Mouse (Mus musculus) olfactory bulb, adult 2 months (tissue): ENCODE results near the gene Ccdc24. TPM values are rescaled to one million over a fixed set of nuclear protein-coding genes. Genes with fewer than 3 reads are reported as not detected.

Experiments used
- H3K27ac ChIP-seq: fragments of 200-500 bp; 2 replicates; pipeline ENCODE4 v1.5.1; 2012; ENCODE audit warnings: low read depth, low read length; ENCODE audit not compliant: insufficient read depth
- H3K4me1 ChIP-seq: fragments of 200-500 bp; 2 replicates; pipeline ENCODE4 v1.6.1; 2012; ENCODE audit warnings: low read length; ENCODE audit not compliant: control insufficient read depth, insufficient read depth
- H3K4me3 ChIP-seq: fragments of 200-500 bp; 2 replicates; pipeline ENCODE4 v1.5.1; 2012; ENCODE audit warnings: mild to moderate bottlenecking, low read depth, low read length, moderate library complexity; ENCODE audit not compliant: insufficient read depth
- CTCF ChIP-seq: fragments of 200-500 bp; IDR thresholded peaks from 2 replicates; pipeline ENCODE4 v1.5.1; 2012; ENCODE audit warnings: low read depth, mild to moderate bottlenecking, low read length, moderate library complexity; ENCODE audit not compliant: insufficient read depth
- POLR2A ChIP-seq: fragments of 200-500 bp; IDR thresholded peaks from 2 replicates; pipeline ENCODE4 v1.6.1; 2012; ENCODE audit warnings: mild to moderate bottlenecking, low read depth, low read length, moderate library complexity; ENCODE audit not compliant: insufficient read depth
- WGBS: fragments of 180-500 bp; shearing (Covaris S2); methylation state at CpG from one replicate; pipeline ENCODE4 v1.1.7; 2018; 5-methylcytosine and 5-hydroxymethylcytosine counted together
- polyA plus RNA-seq: library from polyadenylated mRNA; stranded (reverse); fragments of >200 nt; gene quantifications from 2 replicates; pipeline ENCODE4 v1.2.4, GENCODE M21; 2012; ENCODE audit warnings: low replicate concordance; ENCODE audit not compliant: missing spikeins, insufficient read depth, insufficient read length

The Ccdc24 gene
- polyA plus RNA-seq, 1 experiment, result not detected

DNA sequence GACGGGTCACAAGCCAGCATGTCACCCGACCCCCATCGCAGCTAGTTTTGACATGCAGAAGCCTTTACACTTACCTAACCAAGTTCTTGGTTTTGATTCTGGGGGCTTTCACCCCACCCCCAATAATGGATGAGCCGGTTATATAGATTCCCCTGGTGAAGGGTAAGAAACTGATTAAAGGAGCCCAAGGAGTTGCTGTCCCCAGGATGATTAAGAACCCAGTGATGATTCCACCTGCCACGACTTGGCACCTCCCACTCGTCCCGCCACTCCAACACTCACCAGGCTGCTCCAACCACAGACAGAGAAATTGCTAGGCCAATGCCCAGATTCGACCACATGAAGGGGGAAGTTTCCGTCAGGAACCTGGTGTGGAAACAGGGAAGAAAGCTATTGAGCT, 13.6 kb upstream of the Ccdc24 start:
- H3K4me1 ChIP-seq, result peaks cover 39% of the 10 kb centered on the region
- WGBS, result 72% methylated on average over 9 of the region's 9 CpGs
- H3K27ac ChIP-seq, result no peak overlapping the region
- H3K4me3 ChIP-seq, result peak overlapping the region; percentile 88
- TF ChIP-seq CTCF (no peak), POLR2A (no peak)

DNA sequence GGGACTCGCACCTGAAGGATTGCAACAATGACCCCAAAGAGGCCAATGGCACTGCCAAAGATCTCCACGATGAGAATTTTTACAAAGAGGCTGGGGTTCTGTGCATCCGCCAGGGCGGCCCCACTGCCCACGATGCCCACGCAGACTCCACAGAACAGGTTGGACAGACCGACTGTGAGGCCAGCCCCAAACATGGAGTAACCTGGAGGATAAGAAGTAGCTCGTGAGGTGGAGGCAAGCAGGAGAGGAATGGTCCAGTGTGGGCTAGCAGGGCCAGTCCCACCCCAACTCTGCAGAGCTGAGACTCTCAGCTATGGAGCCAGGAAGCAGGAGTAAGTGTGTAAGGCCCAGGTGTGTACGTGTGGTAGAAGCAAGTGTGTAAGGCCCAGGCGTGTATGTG, 12.7 kb upstream of the Ccdc24 start:
- 93% methylated on average over 10 of the region's 10 CpGs for WGBS
- Histone ChIP-seq H3K4me1 (peaks cover 40% of the 10 kb centered on the region), H3K4me3 (no peak overlapping the region), H3K27ac (no peak overlapping the region)
- TF ChIP-seq CTCF (no peak), POLR2A (no peak)

DNA sequence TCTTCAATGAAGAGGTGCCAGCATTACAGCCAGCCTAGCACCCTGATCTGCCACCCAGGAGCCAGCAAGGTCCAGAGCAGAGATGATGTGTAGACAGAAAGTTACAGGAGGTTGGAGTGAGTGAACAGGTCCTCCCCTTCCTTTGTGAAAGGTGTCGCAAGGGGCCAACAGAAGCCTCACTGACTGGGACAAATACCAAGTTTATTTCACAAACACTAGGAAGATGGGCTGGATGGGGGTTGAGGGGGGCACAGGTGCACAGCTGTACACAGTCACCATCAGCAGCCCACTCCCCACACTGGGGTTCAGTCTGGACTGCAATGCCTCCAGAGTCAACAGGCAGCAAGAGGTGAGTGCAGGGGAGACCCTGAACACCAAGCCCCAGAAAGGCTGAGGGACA, 11.8 kb upstream of the Ccdc24 start:
- Histone ChIP-seq H3K4me3 (0 out of 2 replicates have a peak overlapping the region, but pooled peaks have one; percentile 4), H3K4me1 (peaks cover 40% of the 10 kb centered on the region), H3K27ac (no peak overlapping the region)
- WGBS, result 88% methylated on average over 1 of the region's 1 CpGs
- no peak for TF ChIP-seq CTCF
- no peak for TF ChIP-seq POLR2A

DNA sequence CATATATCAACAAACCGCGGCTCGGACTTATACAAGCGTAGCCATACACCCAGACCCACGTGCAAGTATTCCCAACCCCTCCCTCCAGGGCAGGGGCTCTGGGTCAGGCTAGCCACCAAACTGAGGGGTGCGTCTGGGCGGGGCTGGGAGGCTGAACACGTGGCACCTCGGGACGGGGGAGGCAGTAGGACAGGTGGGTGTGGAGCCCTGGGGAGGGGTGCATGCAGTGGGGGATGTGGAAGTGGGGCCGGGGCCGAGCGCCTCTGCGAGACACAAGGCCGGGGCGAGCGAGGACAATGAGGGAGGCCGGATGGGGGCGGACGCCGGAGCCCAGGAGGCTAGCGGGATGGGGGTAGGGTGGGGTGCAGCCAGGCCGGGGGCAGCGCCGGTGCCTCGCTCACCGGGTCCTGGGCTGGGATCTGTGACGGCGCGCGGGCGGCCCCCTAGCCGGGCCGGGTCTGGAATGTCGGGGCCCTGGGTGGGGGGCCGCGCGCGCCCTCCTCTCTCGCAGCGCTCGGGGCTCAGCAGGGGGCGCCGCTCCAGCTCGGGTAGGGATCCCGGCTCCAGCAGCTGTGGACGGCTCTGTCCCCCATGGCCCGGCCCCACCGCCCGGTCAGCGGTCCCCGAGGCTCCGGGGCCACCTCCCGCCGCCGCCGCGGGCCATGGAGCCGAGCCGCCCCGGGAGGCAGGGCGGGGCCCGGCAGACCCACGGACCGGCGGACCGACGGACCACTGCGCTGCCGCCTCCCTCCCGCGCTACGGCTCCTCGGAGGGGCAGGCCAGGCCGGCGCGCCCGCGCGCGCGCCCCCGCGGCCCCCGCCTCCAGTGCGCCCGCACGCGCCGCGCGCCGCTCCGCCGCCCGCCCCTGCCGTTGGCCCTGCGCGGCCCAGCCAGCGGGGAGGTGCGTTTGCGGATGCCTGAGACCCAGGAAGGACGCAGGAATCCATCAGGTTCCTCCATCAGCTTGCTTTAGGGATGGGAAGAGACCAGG, 10.6 kb upstream of the Ccdc24 start, which contains the start of gene B4galt2:
Gene B4galt2 (minus strand): TSS at position 787 of the 991 bp plus-strand sequence.
- peak within 1 kb of the TSS; percentile 62; the same call in 1 of the 2 replicates for H3K27ac ChIP-seq
- peak within 1 kb of the TSS; percentile 87 for H3K4me3 ChIP-seq
- peaks cover 40% of the 10 kb centered on the region for H3K4me1 ChIP-seq
- TF ChIP-seq CTCF (no peak), POLR2A (no peak; the same call in 1 of the 2 replicates)
- 3% methylated on average over 100 of the region's 103 CpGs for WGBS

DNA sequence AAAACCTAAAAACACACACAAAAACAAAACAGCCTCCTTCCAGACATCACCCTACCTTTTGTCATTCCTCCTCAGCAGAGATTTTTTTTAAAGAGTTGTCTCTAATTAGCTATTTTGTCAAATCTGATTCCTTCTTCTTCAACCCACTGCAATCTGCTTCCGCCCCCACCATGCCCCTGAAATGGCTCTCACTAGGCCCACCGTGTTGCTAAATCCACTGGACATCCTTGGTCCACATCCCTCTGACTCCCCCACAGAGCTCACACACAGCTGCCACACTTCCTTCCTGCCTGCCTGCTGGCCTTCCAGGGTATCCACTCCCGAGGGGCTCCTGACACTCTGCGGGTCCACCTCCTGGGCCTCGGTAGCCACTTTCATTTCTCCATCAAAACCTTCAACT, 6.3 kb upstream of the Ccdc24 start:
- no peak overlapping the region for H3K4me3 ChIP-seq
- H3K27ac ChIP-seq, result no peak overlapping the region
- 73% methylated on average over 5 of the region's 5 CpGs for WGBS
- TF ChIP-seq CTCF (no peak), POLR2A (no peak)
- peaks cover 18% of the 10 kb centered on the region for H3K4me1 ChIP-seq

DNA sequence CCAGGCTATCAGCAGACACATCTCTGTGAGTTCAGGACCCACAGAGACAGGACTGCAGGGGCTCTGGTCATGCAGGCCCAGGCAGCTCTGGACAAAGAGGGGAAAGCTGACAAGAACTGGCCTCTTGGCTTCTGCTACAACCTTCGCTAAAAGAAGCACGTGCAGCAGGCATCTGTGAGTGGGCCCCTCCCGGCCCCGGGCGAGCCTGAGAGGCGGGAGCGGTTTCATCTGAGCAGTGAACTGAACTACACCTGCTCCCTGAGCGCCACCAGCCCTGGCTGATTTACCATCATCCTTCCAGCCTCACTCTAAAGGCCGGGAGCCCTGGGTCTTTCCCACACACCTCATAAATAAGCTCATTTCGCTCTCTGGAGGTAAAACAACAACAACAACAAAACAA, 5.9 kb upstream of the Ccdc24 start:
- H3K27ac ChIP-seq, result no peak overlapping the region
- 53% methylated on average over 10 of the region's 10 CpGs for WGBS
- no peak for TF ChIP-seq CTCF
- TF ChIP-seq POLR2A, result no peak
- H3K4me1 ChIP-seq, result peaks cover 16% of the 10 kb centered on the region
- no peak overlapping the region for H3K4me3 ChIP-seq

DNA sequence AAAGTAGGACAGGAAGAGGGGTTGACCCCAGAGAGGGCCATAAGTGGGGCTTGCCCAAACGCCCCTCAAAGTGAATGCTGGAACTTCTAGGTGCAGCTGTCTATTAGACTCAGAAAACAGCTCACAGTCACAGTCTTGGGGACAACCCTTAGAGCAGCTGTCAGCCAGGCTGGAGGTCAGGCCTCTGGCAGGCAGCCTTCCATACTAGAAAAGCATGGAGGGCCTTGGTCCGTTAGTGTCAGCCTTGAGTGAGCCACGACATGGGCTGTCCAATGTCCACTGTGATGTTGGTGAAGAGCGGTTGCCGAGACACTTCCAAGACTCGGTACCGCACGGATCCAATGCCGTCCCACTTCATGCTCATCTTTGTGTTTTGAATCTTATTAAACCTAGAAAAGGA, 1.3 kb upstream of the Ccdc24 start:
- TF ChIP-seq POLR2A (no peak), CTCF (no peak)

DNA sequence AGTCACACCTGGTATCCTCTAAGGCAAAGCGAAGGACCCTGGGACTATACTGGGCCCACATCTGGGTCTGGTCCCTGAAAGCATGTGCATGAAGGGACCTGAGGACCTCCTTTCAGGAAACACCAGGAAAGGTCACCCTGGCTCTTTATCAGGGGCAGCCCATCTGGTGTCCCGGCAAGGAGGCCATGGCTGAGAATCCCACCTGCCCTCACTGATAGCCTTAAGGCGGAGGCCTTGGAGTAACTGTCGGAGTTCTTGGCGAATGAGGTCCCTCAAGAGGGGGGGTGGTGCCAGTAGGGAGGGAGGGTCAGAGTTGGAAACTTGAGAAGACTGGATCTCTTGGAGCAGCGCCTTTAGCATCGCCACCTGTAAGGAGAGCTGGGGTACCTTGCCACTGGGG, 570 bp downstream of the Ccdc24 start:
- 86% methylated on average over 7 of the region's 7 CpGs for WGBS
- TF ChIP-seq POLR2A (no peak), CTCF (no peak)
- Histone ChIP-seq H3K4me3 (no peak overlapping the region), H3K27ac (no peak overlapping the region), H3K4me1 (no peaks in the 10 kb centered on the region)

More for the DNA sequence above, 1.3 kb upstream of the Ccdc24 start:
- H3K4me3 ChIP-seq, result no peak overlapping the region
- H3K27ac ChIP-seq, result no peak overlapping the region
- H3K4me1 ChIP-seq, result no peaks in the 10 kb centered on the region
- WGBS, result 96% methylated on average over 9 of the region's 9 CpGs

DNA sequence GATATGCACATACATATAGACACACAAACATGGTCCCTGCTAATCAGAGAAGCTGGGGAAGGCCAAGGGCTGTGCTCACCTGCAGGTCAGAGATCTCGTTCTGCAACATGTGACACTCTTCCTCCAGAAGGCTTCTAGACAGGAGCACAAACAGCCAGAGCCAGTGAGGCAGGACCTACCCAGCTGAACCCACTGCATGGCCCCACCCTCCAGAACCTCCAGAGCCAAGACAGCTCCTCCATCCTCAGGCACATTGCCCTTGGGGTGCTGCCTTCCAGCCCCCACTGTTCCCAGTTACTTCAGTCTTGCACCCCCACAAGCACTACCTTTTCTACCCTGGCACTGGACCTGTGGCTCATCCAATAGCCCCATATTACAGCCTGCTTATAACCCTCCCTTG, 1.9 kb downstream of the Ccdc24 start:
- no peak overlapping the region for H3K4me3 ChIP-seq
- WGBS, result 81% methylated on average over 1 of the region's 1 CpGs
- peaks cover 5% of the 10 kb centered on the region; the same call in 1 of the 2 replicates for H3K4me1 ChIP-seq
- H3K27ac ChIP-seq, result no peak overlapping the region
- TF ChIP-seq POLR2A, result no peak
- TF ChIP-seq CTCF, result no peak

DNA sequence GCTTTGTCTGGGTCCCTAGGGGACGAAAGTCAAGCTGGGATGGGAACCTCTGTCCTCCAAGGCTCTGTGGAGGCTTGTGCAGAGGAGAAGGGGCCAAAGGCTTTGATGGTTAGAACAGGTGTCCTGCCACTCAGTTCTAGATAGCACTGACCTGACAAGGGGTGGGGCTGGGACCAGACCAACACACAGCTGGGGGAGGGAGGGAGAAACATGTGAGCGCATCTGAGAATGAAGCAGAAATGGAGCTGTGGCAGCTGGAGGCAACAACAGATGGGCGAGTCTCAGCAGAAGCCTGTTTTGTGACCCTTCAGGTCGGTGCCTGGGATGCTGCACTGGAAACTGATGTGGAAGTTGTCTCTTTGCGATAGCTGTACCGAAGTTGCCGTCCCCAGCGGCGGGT, 3.0 kb downstream of the Ccdc24 start:
- no peak overlapping the region for H3K27ac ChIP-seq
- 77% methylated on average over 9 of the region's 9 CpGs for WGBS
- no peak overlapping the region for H3K4me3 ChIP-seq
- H3K4me1 ChIP-seq, result peaks cover 5% of the 10 kb centered on the region; the same call in 1 of the 2 replicates
- TF ChIP-seq CTCF (no peak), POLR2A (no peak)
